Mouse (Mus musculus) liver, embryonic 15.5 days (tissue): ENCODE data around the gene Olfr59. TPM values are rescaled to one million over a fixed set of nuclear protein-coding genes. Genes with fewer than 3 reads are reported as not detected.

Experiments
- ATAC-seq: fragments of 200-750 bp; cut with Nextera tagmentation; 2 replicates; pipeline ENCODE4 v1.8.0; 2017; ENCODE audit warnings: moderate number of reproducible peaks, mild to moderate bottlenecking, moderate library complexity; ENCODE audit not compliant: insufficient read depth
- H3K27ac ChIP-seq: fragments of 300-500 bp; sonication (generic); replicated peaks from 2 replicates; pipeline ENCODE4 v1.5.1; 2015; ENCODE audit warnings: mild to moderate bottlenecking, inconsistent platforms
- H3K27me3 ChIP-seq: fragments of 300-500 bp; sonication (generic); 2 replicates; pipeline ENCODE4 v1.6.1; 2015; ENCODE audit warnings: mild to moderate bottlenecking, inconsistent platforms
- H3K36me3 ChIP-seq: fragments of 300-500 bp; sonication (generic); replicated peaks from 2 replicates; pipeline ENCODE4 v1.6.1; 2015; ENCODE audit warnings: moderate library complexity, mild to moderate bottlenecking, inconsistent platforms
- H3K4me1 ChIP-seq: fragments of 300-500 bp; sonication (generic); replicated peaks from 2 replicates; pipeline ENCODE4 v1.6.1; 2015; ENCODE audit warnings: inconsistent platforms
- H3K4me2 ChIP-seq: fragments of 300-500 bp; sonication (generic); 2 replicates; pipeline ENCODE4 v1.6.1; 2015; ENCODE audit warnings: moderate library complexity, mild to moderate bottlenecking, inconsistent platforms
- H3K4me3 ChIP-seq: fragments of 300-500 bp; sonication (generic); replicated peaks from 2 replicates; pipeline ENCODE4 v1.5.1; 2015; ENCODE audit warnings: mild to moderate bottlenecking, inconsistent platforms
- H3K9ac ChIP-seq: fragments of 300-500 bp; sonication (generic); 2 replicates; pipeline ENCODE4 v1.6.1; 2015; ENCODE audit warnings: moderate library complexity, mild to moderate bottlenecking, inconsistent platforms
- H3K9me3 ChIP-seq: fragments of 300-500 bp; sonication (generic); replicated peaks from 2 replicates; pipeline ENCODE4 v1.6.1; 2016; ENCODE audit warnings: inconsistent platforms
- WGBS: fragments of 180-500 bp; shearing (Covaris S2); methylation state at CpG from one replicate; pipeline ENCODE4 v1.1.7; 2015; ENCODE audit warnings: mixed read lengths; ENCODE audit not compliant: insufficient replicate concordance; 5-methylcytosine and 5-hydroxymethylcytosine counted together
- polyA plus RNA-seq: library from polyadenylated mRNA; unstranded; fragments of >200 nt; fragmentation: Nextera tagmentation; extraction: Ambion mirVana; gene quantifications from 2 replicates; pipeline ENCODE4 v1.2.1, GENCODE M21; 2015

The Olfr59 gene
- not detected in 2 replicates for polyA plus RNA-seq

- Histone ChIP-seq H3K4me2 (no peak within 1 kb of the TSS), H3K4me3 (no peak within 1 kb of the TSS), H3K9ac (no peak within 1 kb of the TSS), H3K9me3 (no peaks in the 10 kb centered on the region), H3K36me3 (no peaks in the 10 kb centered on the region), H3K4me1 (no peaks in the 10 kb centered on the region), H3K27me3 (no peaks in the 10 kb centered on the region), H3K27ac (no peak within 1 kb of the TSS)
- WGBS = 30% methylated on average over 2 of the region's 2 CpGs
- ATAC-seq = no peak
Observed at GRCm38 (mm10) chr11:74283436-74283835, at the start of gene Olfr59. Gene Olfr59, plus strand, starts transcription at chr11:74283736.

GRCm38 (mm10) chr11:74241201-74241600 lies 42.3 kb upstream of the Olfr59 start:
- 65% methylated on average over 3 of the region's 3 CpGs for WGBS

GRCm38 (mm10) chr11:74259508-74259907 lies 24.0 kb upstream of the Olfr59 start, which contains the start of gene Olfr406:
Gene Olfr406, plus strand, starts transcription at chr11:74259808.
- Histone ChIP-seq H3K9me3 (no peaks in the 10 kb centered on the region), H3K9ac (no peak within 1 kb of the TSS), H3K4me2 (no peak within 1 kb of the TSS), H3K27ac (no peak within 1 kb of the TSS), H3K4me3 (no peak within 1 kb of the TSS), H3K4me1 (no peaks in the 10 kb centered on the region), H3K27me3 (no peaks in the 10 kb centered on the region), H3K36me3 (no peaks in the 10 kb centered on the region)
- ATAC-seq = no peak
- WGBS = 24% methylated on average over 2 of the region's 2 CpGs

More at GRCm38 (mm10) chr11:74241201-74241600, 42.3 kb upstream of the Olfr59 start:
- no peak overlapping the region for H3K4me2 ChIP-seq
- H3K4me3 ChIP-seq = no peak overlapping the region
- no peaks in the 10 kb centered on the region for H3K9me3 ChIP-seq
- ATAC-seq = no peak
- H3K4me1 ChIP-seq = no peaks in the 10 kb centered on the region
- H3K36me3 ChIP-seq = no peaks in the 10 kb centered on the region
- H3K9ac ChIP-seq = no peak overlapping the region
- no peaks in the 10 kb centered on the region for H3K27me3 ChIP-seq
- no peak overlapping the region for H3K27ac ChIP-seq

- H3K9ac ChIP-seq = no peak overlapping the region
- ATAC-seq = no peak
- no peaks in the 10 kb centered on the region for H3K4me1 ChIP-seq
- H3K27me3 ChIP-seq = no peaks in the 10 kb centered on the region
- WGBS = 42% methylated on average over 2 of the region's 2 CpGs
- H3K4me2 ChIP-seq = no peak overlapping the region
- no peaks in the 10 kb centered on the region for H3K9me3 ChIP-seq
- H3K36me3 ChIP-seq = no peaks in the 10 kb centered on the region
- no peak overlapping the region for H3K27ac ChIP-seq
- no peak overlapping the region for H3K4me3 ChIP-seq
Observed at GRCm38 (mm10) chr11:74287256-74287655, 3.7 kb downstream of the Olfr59 start.

- no peaks in the 10 kb centered on the region for H3K4me1 ChIP-seq
- ATAC-seq = no peak
- H3K36me3 ChIP-seq = no peaks in the 10 kb centered on the region
- no peaks in the 10 kb centered on the region for H3K27me3 ChIP-seq
- no peak overlapping the region for H3K4me2 ChIP-seq
- 16% methylated on average over 2 of the region's 2 CpGs for WGBS
- no peak overlapping the region for H3K9ac ChIP-seq
- H3K9me3 ChIP-seq = no peaks in the 10 kb centered on the region
- no peak overlapping the region for H3K4me3 ChIP-seq
- no peak overlapping the region for H3K27ac ChIP-seq
Observed at GRCm38 (mm10) chr11:74326044-74326443, 42.5 kb downstream of the Olfr59 start.

- H3K36me3 ChIP-seq = no peaks in the 10 kb centered on the region
- H3K4me3 ChIP-seq = no peak overlapping the region
- no peaks in the 10 kb centered on the region for H3K4me1 ChIP-seq
- no peak for ATAC-seq
- H3K27ac ChIP-seq = no peak overlapping the region
- H3K9me3 ChIP-seq = no peaks in the 10 kb centered on the region
- no peak overlapping the region for H3K4me2 ChIP-seq
- no peak overlapping the region for H3K9ac ChIP-seq
- no peaks in the 10 kb centered on the region for H3K27me3 ChIP-seq
Observed at GRCm38 (mm10) chr11:74328781-74329180, 45.2 kb downstream of the Olfr59 start.

- Histone ChIP-seq H3K36me3 (no peaks in the 10 kb centered on the region), H3K9me3 (no peaks in the 10 kb centered on the region), H3K4me3 (no peak within 1 kb of the TSS), H3K27ac (no peak within 1 kb of the TSS), H3K9ac (no peak within 1 kb of the TSS), H3K27me3 (no peaks in the 10 kb centered on the region), H3K4me2 (no peak within 1 kb of the TSS), H3K4me1 (no peaks in the 10 kb centered on the region)
- 66% methylated on average over 6 of the region's 6 CpGs for WGBS
- ATAC-seq = no peak
Observed at GRCm38 (mm10) chr11:74337931-74338330, 54.4 kb downstream of the Olfr59 start, which contains the start of gene Olfr410. Gene Olfr410, minus strand, starts transcription at chr11:74338031.

Other genes starting within 250 kb of the Olfr59 start
- not detected in 2 replicates for gene Olfr139, start 227.2 kb upstream of the Olfr59 start, polyA plus RNA-seq
- gene Olfr399, start 227.1 kb upstream of the Olfr59 start, polyA plus RNA-seq = not detected in 2 replicates
- gene Zfp616, start 213.8 kb upstream of the Olfr59 start, polyA plus RNA-seq = not detected in 2 replicates
- gene Olfr401, start 170.0 kb upstream of the Olfr59 start, polyA plus RNA-seq = not detected in 2 replicates
- not detected in 2 replicates for gene Olfr402, start 130.2 kb upstream of the Olfr59 start, polyA plus RNA-seq
- gene Olfr403, start 97.5 kb upstream of the Olfr59 start, polyA plus RNA-seq = not detected in 2 replicates
- not detected in 2 replicates for gene Olfr43, start 72.4 kb upstream of the Olfr59 start, polyA plus RNA-seq
- not detected in 2 replicates for gene Olfr406, start 23.9 kb upstream of the Olfr59 start, polyA plus RNA-seq
- gene Olfr410, start 54.3 kb downstream of the Olfr59 start, polyA plus RNA-seq = not detected in 2 replicates
- gene Olfr411, start 68.9 kb downstream of the Olfr59 start, polyA plus RNA-seq = not detected in 2 replicates
- not detected in 2 replicates for gene Olfr412, start 78.3 kb downstream of the Olfr59 start, polyA plus RNA-seq